In the genomic region with DNA sequence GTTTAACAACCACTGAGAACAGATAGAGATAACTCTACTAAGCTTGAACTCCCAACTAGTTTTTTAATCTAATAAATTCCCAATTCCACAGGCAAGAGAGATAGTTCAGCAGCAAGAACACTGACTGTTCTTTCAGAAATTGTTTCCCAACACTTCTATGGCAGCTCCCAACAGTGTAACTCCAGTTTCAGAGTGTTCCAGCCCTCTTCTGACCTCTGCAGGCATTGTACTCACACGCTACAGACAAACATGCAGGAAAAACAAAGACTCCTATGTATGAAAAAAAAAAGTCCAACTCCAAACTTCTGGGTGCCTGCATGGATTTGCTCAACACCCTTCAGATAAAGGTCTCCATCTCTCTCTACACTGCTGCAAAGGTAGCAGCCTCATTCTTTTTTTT, we compare ENCODE assay signal across 10 mouse cellular contexts. TPM values are rescaled to one million over a fixed set of nuclear protein-coding genes. Genes with fewer than 3 reads are reported as not detected.
DNase-seq lines count a peak whose midpoint lies in the region; ATAC-seq lines count a peak whose summit lies in the region.
"Had no signal": no experiment of that assay in that cellular context is flagged by ENCODE, and none has a peak within 500 bp of the region (broad histone marks: within the 10 kb centered on the region; RNA-seq: fewer than 3 reads in every experiment).

No protein-coding gene starts in this region.

- peaks cover 29% of the 10 kb centered on the region for H3K4me1 ChIP-seq in lung, embryonic 15.5 days
- peaks cover 11% of the 10 kb centered on the region; the same call in 1 of the 2 replicates for H3K4me1 ChIP-seq in forebrain, embryonic 11.5 days (replicated peaks; ENCODE audit: control insufficient read depth, insufficient read depth, low read length)
- H3K4me1 ChIP-seq in limb, embryonic 10.5 days, result peaks cover 29% of the 10 kb centered on the region
- H3K4me1 ChIP-seq in neural tube, embryonic 14.5 days (ENCODE audit: control insufficient read depth, insufficient read depth, low read length), result peaks cover 19% of the 10 kb centered on the region

- H3K9ac ChIP-seq in lung, embryonic 15.5 days, result peak overlapping the region; percentile 36; the same call in 1 of the 2 replicates
- H3K9ac ChIP-seq in forebrain, embryonic 11.5 days (ENCODE audit: low read length), result no peak overlapping the region
- no peak overlapping the region for H3K9ac ChIP-seq in neural tube, embryonic 14.5 days (replicated peaks; ENCODE audit: low read depth, low read length)

- peak overlapping the region; percentile 63 for H3K4me2 ChIP-seq in lung, embryonic 15.5 days
- H3K4me2 ChIP-seq in forebrain, embryonic 11.5 days (ENCODE audit: low read depth, low read length, severe bottlenecking), result peak overlapping the region; percentile 59; the same call in 1 of the 2 replicates
- H3K4me2 ChIP-seq in neural tube, embryonic 14.5 days (ENCODE audit: low read depth, low read length), result peak overlapping the region; percentile 58

- peak overlapping the region; percentile 91 for H3K4me3 ChIP-seq in lung, embryonic 15.5 days
- no peak overlapping the region for H3K4me3 ChIP-seq in forebrain, embryonic 11.5 days (ENCODE audit: low read depth, low read length)
- H3K4me3 ChIP-seq in limb, embryonic 10.5 days, result peak overlapping the region; percentile 78
- H3K4me3 ChIP-seq in neural tube, embryonic 14.5 days (ENCODE audit: low read depth, low read length), result 0 out of 2 replicates have a peak overlapping the region, but pooled peaks have one; percentile 4

- WGBS in lung, embryonic 15.5 days, result 38% methylated on average over 1 of the region's 1 CpGs
- 71% methylated on average over 1 of the region's 1 CpGs for WGBS in forebrain, embryonic 11.5 days
- 77% methylated on average over 1 of the region's 1 CpGs for WGBS in limb, embryonic 10.5 days
- 21% methylated on average over 1 of the region's 1 CpGs for WGBS in neural tube, embryonic 14.5 days

- no peaks in the 10 kb centered on the region for H3K27me3 ChIP-seq in lung, embryonic 15.5 days
- H3K27me3 ChIP-seq in forebrain, embryonic 11.5 days (ENCODE audit: control insufficient read depth, insufficient read depth, low read length), result no peaks in the 10 kb centered on the region
- no peaks in the 10 kb centered on the region for H3K27me3 ChIP-seq in limb, embryonic 10.5 days (ENCODE audit: low read depth, poor library complexity, severe bottlenecking)
- H3K27me3 ChIP-seq in neural tube, embryonic 14.5 days (ENCODE audit: control insufficient read depth, insufficient read depth, low read length), result no peaks in the 10 kb centered on the region

- no peaks in the 10 kb centered on the region for H3K9me3 ChIP-seq in lung, embryonic 15.5 days
- H3K9me3 ChIP-seq in forebrain, embryonic 11.5 days (ENCODE audit: control insufficient read depth, low read length), result no peaks in the 10 kb centered on the region
- no peaks in the 10 kb centered on the region for H3K9me3 ChIP-seq in limb, embryonic 10.5 days (replicated peaks)
- H3K9me3 ChIP-seq in neural tube, embryonic 14.5 days (ENCODE audit: control insufficient read depth, low read length), result no peaks in the 10 kb centered on the region

- H3K36me3 ChIP-seq in lung, embryonic 15.5 days, result peaks cover 31% of the 10 kb centered on the region
- H3K36me3 ChIP-seq in forebrain, embryonic 11.5 days (ENCODE audit: control insufficient read depth, insufficient read depth, low read length), result peaks cover 7% of the 10 kb centered on the region
- peaks cover 65% of the 10 kb centered on the region for H3K36me3 ChIP-seq in limb, embryonic 10.5 days
- H3K36me3 ChIP-seq in neural tube, embryonic 14.5 days (ENCODE audit: control insufficient read depth, insufficient read depth, low read length), result peaks cover 16% of the 10 kb centered on the region

- DNase-seq in lung, postnatal 25 days (ENCODE audit: low spot score), result no peak
- DNase-seq in forebrain, embryonic 11.5 days (ENCODE audit: low spot score), result no peak
- no peak for DNase-seq in limb, embryonic 10.5 days (ENCODE audit: low spot score)
- no peak for DNase-seq in gastrocnemius, postnatal 25 days
- DNase-seq in gastrocnemius, adult 18-20 months (ENCODE audit: low spot score), result no peak
- no peak for DNase-seq in ovary, adult 18-20 months (ENCODE audit: low spot score)

- H3K27ac ChIP-seq in lung, embryonic 15.5 days, result no peak overlapping the region
- no peak overlapping the region for H3K27ac ChIP-seq in forebrain, embryonic 11.5 days (ENCODE audit: low read depth, low read length)
- no peak overlapping the region for H3K27ac ChIP-seq in limb, embryonic 10.5 days
- H3K27ac ChIP-seq in neural tube, embryonic 14.5 days (ENCODE audit: low read depth, low read length), result no peak overlapping the region

- ATAC-seq in lung, embryonic 15.5 days (ENCODE audit: borderline replicate concordance, extremely low read depth, low FRiP score, low TSS enrichment), result no peak
- no peak for ATAC-seq in forebrain, embryonic 11.5 days (replicated peaks; ENCODE audit: low FRiP score)
- ATAC-seq in neural tube, embryonic 14.5 days (ENCODE audit: low read depth), result no peak
- ATAC-seq: inflammation-experienced regulatory T-cells, adult 6 months had no signal

RNA-seq across cellular contexts. Expression of a gene that starts 2.3 kb away (rescaled TPM):
- polyA plus RNA-seq in lung, embryonic 15.5 days (2015; fragmentation: Nextera tagmentation; extraction: Ambion mirVana), result 418 and 423 TPM in 2 replicates
- 508 and 555 TPM in 2 replicates for polyA plus RNA-seq in forebrain, embryonic 11.5 days (2014; fragmentation: Nextera tagmentation; extraction: Ambion mirVana)
- polyA plus RNA-seq in limb, embryonic 10.5 days (2016; fragmentation: Nextera tagmentation; extraction: Ambion mirVana), result 561 and 589 TPM in 2 replicates
- 231 and 265 TPM in 2 replicates for polyA plus RNA-seq in neural tube, embryonic 14.5 days (2014; fragmentation: Nextera tagmentation; extraction: Ambion mirVana)
- total RNA-seq in gastrocnemius, postnatal 25 days (2021), result 10 to 100 TPM; 41.0 to 50.6 TPM
- 10 to 100 TPM; 34.6 to 45.1 TPM for total RNA-seq in gastrocnemius, adult 18-20 months (2021)

RNA-seq across cellular contexts. Expression of a gene that starts 2.6 kb away (rescaled TPM):
- polyA plus RNA-seq in lung, embryonic 15.5 days (2015; fragmentation: Nextera tagmentation; extraction: Ambion mirVana), result 44.0 and 44.5 TPM in 2 replicates
- 44.9 and 46.2 TPM in 2 replicates for polyA plus RNA-seq in forebrain, embryonic 11.5 days (2014; fragmentation: Nextera tagmentation; extraction: Ambion mirVana)
- polyA plus RNA-seq in limb, embryonic 10.5 days (2016; fragmentation: Nextera tagmentation; extraction: Ambion mirVana), result 49.5 and 50.3 TPM in 2 replicates
- 19.5 and 21.7 TPM in 2 replicates for polyA plus RNA-seq in neural tube, embryonic 14.5 days (2014; fragmentation: Nextera tagmentation; extraction: Ambion mirVana)
- total RNA-seq in gastrocnemius, postnatal 25 days (2021), result 10 to 100 TPM; 23.1 to 24.0 TPM
- 10 to 100 TPM; 24.9 to 30.2 TPM for total RNA-seq in gastrocnemius, adult 18-20 months (2021)

RNA-seq across cellular contexts. Expression of a gene that starts 45.1 kb away (rescaled TPM):
- 19.3 and 21.6 TPM in 2 replicates for polyA plus RNA-seq in lung, embryonic 15.5 days (2015; fragmentation: Nextera tagmentation; extraction: Ambion mirVana)
- 8.3 TPM in 2 replicates for polyA plus RNA-seq in forebrain, embryonic 11.5 days (2014; fragmentation: Nextera tagmentation; extraction: Ambion mirVana)
- polyA plus RNA-seq in limb, embryonic 10.5 days (2016; fragmentation: Nextera tagmentation; extraction: Ambion mirVana), result 6.3 and 8.0 TPM in 2 replicates
- 16.8 and 18.0 TPM in 2 replicates for polyA plus RNA-seq in neural tube, embryonic 14.5 days (2014; fragmentation: Nextera tagmentation; extraction: Ambion mirVana)
- total RNA-seq in gastrocnemius, postnatal 25 days (2021), result 1 to 10 TPM; 1.2 to 1.3 TPM
- under 1 TPM; 0.59 to 0.82 TPM for total RNA-seq in gastrocnemius, adult 18-20 months (2021)

RNA-seq across cellular contexts. Expression of a gene that starts 45.4 kb away (rescaled TPM):
- polyA plus RNA-seq in lung, embryonic 15.5 days (2015; fragmentation: Nextera tagmentation; extraction: Ambion mirVana), result 0.54 and 0.71 TPM in 2 replicates
- 0.37 and 0.57 TPM in 2 replicates for polyA plus RNA-seq in forebrain, embryonic 11.5 days (2014; fragmentation: Nextera tagmentation; extraction: Ambion mirVana)
- polyA plus RNA-seq in limb, embryonic 10.5 days (2016; fragmentation: Nextera tagmentation; extraction: Ambion mirVana), result 0.36 and 0.39 TPM in 2 replicates
- 1.6 and 3.5 TPM in 2 replicates for polyA plus RNA-seq in neural tube, embryonic 14.5 days (2014; fragmentation: Nextera tagmentation; extraction: Ambion mirVana)
- total RNA-seq in gastrocnemius, postnatal 25 days (2021), result 10 to 100 TPM; 40.2 to 44.7 TPM
- 10 to 100 TPM; 49.2 to 49.5 TPM for total RNA-seq in gastrocnemius, adult 18-20 months (2021)
- total RNA-seq: common myeloid progenitor, adult 5-6 weeks had no signal
